Mouse (Mus musculus) intestine, postnatal 0 days (tissue): ENCODE measurements around the gene Pacsin2. TPM values are rescaled to one million over a fixed set of nuclear protein-coding genes. Genes with fewer than 3 reads are reported as not detected.
"Not testable (repeated sequence)": the region's sequence is repeated elsewhere in the genome, so short reads cannot be mapped to it uniquely, and the experiment has no call there.

Source experiments
- ATAC-seq: fragments of 200-750 bp; cut with Nextera tagmentation; 2 replicates; pipeline ENCODE4 v1.8.0; 2017; ENCODE audit warnings: mild to moderate bottlenecking, moderate TSS enrichment, moderate library complexity
- H3K27ac ChIP-seq: fragments of 300-500 bp; sonication (generic); 2 replicates; pipeline ENCODE4 v1.5.1; 2014; ENCODE audit warnings: mild to moderate bottlenecking, low read depth, low read length, moderate library complexity
- H3K27me3 ChIP-seq: fragments of 300-500 bp; sonication (generic); replicated peaks from 2 replicates; pipeline ENCODE4 v1.6.1; 2014; ENCODE audit warnings: low read length, mixed read lengths; ENCODE audit not compliant: control insufficient read depth, insufficient read depth
- H3K36me3 ChIP-seq: fragments of 300-500 bp; sonication (generic); 2 replicates; pipeline ENCODE4 v1.6.1; 2014; ENCODE audit warnings: mild to moderate bottlenecking, moderate library complexity; ENCODE audit not compliant: control insufficient read depth, insufficient read depth
- H3K4me1 ChIP-seq: fragments of 300-500 bp; sonication (generic); replicated peaks from 2 replicates; pipeline ENCODE4 v1.6.1; 2014; ENCODE audit warnings: antibody characterized with exemption, low read length, mixed read lengths; ENCODE audit not compliant: control insufficient read depth, insufficient read depth
- H3K4me2 ChIP-seq: fragments of 300-500 bp; sonication (generic); replicated peaks from 2 replicates; pipeline ENCODE4 v1.6.1; 2014; ENCODE audit warnings: low read depth, mild to moderate bottlenecking, moderate library complexity
- H3K4me3 ChIP-seq: fragments of 300-500 bp; sonication (generic); 2 replicates; pipeline ENCODE4 v1.5.1; 2014; ENCODE audit warnings: low read depth, low read length
- H3K9ac ChIP-seq: fragments of 300-500 bp; sonication (generic); 2 replicates; pipeline ENCODE4 v1.6.1; 2014; ENCODE audit warnings: mild to moderate bottlenecking, low read depth, low read length
- H3K9me3 ChIP-seq: fragments of 300-500 bp; sonication (generic); 2 replicates; pipeline ENCODE4 v1.6.1; 2016; ENCODE audit warnings: mixed run types; ENCODE audit not compliant: control insufficient read depth
- CTCF ChIP-seq: sonication (generic); IDR thresholded peaks from 2 replicates; pipeline ENCODE4 v1.5.1; 2016; ENCODE audit warnings: low read depth, mild to moderate bottlenecking, control low read depth, antibody characterized with exemption, moderate library complexity
- WGBS: fragments of 180-500 bp; shearing (Covaris S2); extraction: QIAGEN DNeasy Blood & Tissue Kit; methylation state at CpG from one replicate; pipeline ENCODE4 v1.1.7; 2014; 5-methylcytosine and 5-hydroxymethylcytosine counted together
- polyA plus RNA-seq: library from polyadenylated mRNA; unstranded; fragments of >200 nt; fragmentation: Nextera tagmentation; extraction: Ambion mirVana; gene quantifications from 2 replicates; pipeline ENCODE4 v1.2.1, GENCODE M21; 2015

Pacsin2 gene
- polyA plus RNA-seq, 1 experiment from 2014 or later = 40.9 TPM

- Histone ChIP-seq H3K4me3 (no peak overlapping the region), H3K9ac (no peak overlapping the region), H3K27me3 (no peaks in the 10 kb centered on the region), H3K27ac (no peak overlapping the region), H3K4me2 (no peak overlapping the region), H3K9me3 (no peaks in the 10 kb centered on the region), H3K36me3 (no peaks in the 10 kb centered on the region), H3K4me1 (no peaks in the 10 kb centered on the region)
- ATAC-seq = no peak
- 70% methylated on average over 4 of the region's 4 CpGs for WGBS
- TF ChIP-seq CTCF = no peak
These were observed 1.9 kb upstream of the Pacsin2 start for GRCm38 (mm10) chr15:83466331-83466730.

GRCm38 (mm10) chr15:83464905-83465650 is 672 bp upstream of the Pacsin2 start:
- Histone ChIP-seq H3K27me3 (no peaks in the 10 kb centered on the region), H3K4me2 (peak overlapping the region; percentile 87), H3K9ac (no peak overlapping the region), H3K4me3 (peak overlapping the region; percentile 76), H3K9me3 (no peaks in the 10 kb centered on the region), H3K27ac (no peak overlapping the region), H3K4me1 (peaks cover 4% of the 10 kb centered on the region; the same call in 1 of the 2 replicates), H3K36me3 (no peaks in the 10 kb centered on the region)
- peak; percentile 50 for TF ChIP-seq CTCF
- 74% methylated on average over 19 of the region's 19 CpGs for WGBS
- 0 out of 2 replicates have a peak, but pooled peaks have one; percentile 3 for ATAC-seq

GRCm38 (mm10) chr15:83463369-83464082 is 880 bp downstream of the Pacsin2 start:
- H3K9ac ChIP-seq = peak overlapping the region; percentile 93
- H3K4me2 ChIP-seq = peak overlapping the region; percentile 87
- no peak for TF ChIP-seq CTCF
- whole genome bisulfite sequencing = 5% methylated on average over 17 of the region's 17 CpGs
- H3K4me1 ChIP-seq = peaks cover 4% of the 10 kb centered on the region; the same call in 1 of the 2 replicates
- no peak for ATAC-seq
- H3K27ac ChIP-seq = peak overlapping the region; percentile 94
- no peaks in the 10 kb centered on the region for H3K9me3 ChIP-seq
- H3K27me3 ChIP-seq = no peaks in the 10 kb centered on the region
- H3K4me3 ChIP-seq = peak overlapping the region; percentile 76
- no peaks in the 10 kb centered on the region for H3K36me3 ChIP-seq

GRCm38 (mm10) chr15:83462349-83462748 is 2.1 kb downstream of the Pacsin2 start:
- not testable (repeated sequence) for H3K9me3 ChIP-seq, H3K36me3 ChIP-seq, H3K9ac ChIP-seq, H3K4me3 ChIP-seq, H3K27me3 ChIP-seq
- peaks cover 10% of the 10 kb centered on the region for H3K4me1 ChIP-seq
- H3K27ac ChIP-seq = peak overlapping the region; percentile 94; the same call in 1 of the 2 replicates
- WGBS = 46% methylated on average over 8 of the region's 8 CpGs
- peak; percentile 46 for ATAC-seq
- TF ChIP-seq CTCF = peak; percentile 15; the same call in 1 of the 2 replicates
- H3K4me2 ChIP-seq = peak overlapping the region; percentile 87

GRCm38 (mm10) chr15:83460891-83461290 is 3.5 kb downstream of the Pacsin2 start:
- WGBS = 84% methylated on average over 3 of the region's 3 CpGs
- TF ChIP-seq CTCF = no peak

GRCm38 (mm10) chr15:83457541-83457940 is 6.9 kb downstream of the Pacsin2 start:
- no peak overlapping the region for H3K4me3 ChIP-seq
- peaks cover 23% of the 10 kb centered on the region for H3K4me1 ChIP-seq
- H3K27me3 ChIP-seq = no peaks in the 10 kb centered on the region
- no peak for TF ChIP-seq CTCF
- no peaks in the 10 kb centered on the region for H3K9me3 ChIP-seq
- no peak overlapping the region for H3K27ac ChIP-seq
- peak overlapping the region; percentile 30; the same call in 1 of the 2 replicates for H3K4me2 ChIP-seq
- 40% methylated on average over 1 of the region's 1 CpGs for WGBS
- no peaks in the 10 kb centered on the region for H3K36me3 ChIP-seq
- ATAC-seq = no peak
- no peak overlapping the region for H3K9ac ChIP-seq

More at GRCm38 (mm10) chr15:83460891-83461290, 3.5 kb downstream of the Pacsin2 start:
- Histone ChIP-seq H3K4me3 (no peak overlapping the region), H3K9ac (no peak overlapping the region), H3K27ac (no peak overlapping the region), H3K4me1 (peaks cover 10% of the 10 kb centered on the region), H3K27me3 (no peaks in the 10 kb centered on the region), H3K36me3 (no peaks in the 10 kb centered on the region), H3K9me3 (no peaks in the 10 kb centered on the region), H3K4me2 (no peak overlapping the region)
- ATAC-seq = no peak
